Mouse (Mus musculus) mouse embryonic stem cell (cell line): ENCODE measurements at regions not wholly inside any gene's neighbourhood (a gene's known extent, or its start where the extent isn't known, plus 50 kb on each side); places are given as distances from the start of the nearest gene placed in this dataset.
"Not testable (repeated sequence)": the region's sequence is repeated elsewhere in the genome, so short reads cannot be mapped to it uniquely, and the experiment has no call there.

Source experiments
- in situ Hi-C, 2 experiments: fragments of 300-500 bp; cut with MboI; formaldehyde crosslinking; loops; 1 replicate in 1 of 2; 3 replicates in 1 of 2; pipeline ENCODE4 v1.14.3; 2019 to 2020; ENCODE audit warnings: low sequenced_read_pairs in 2 of 2, low pct_unique_long_range_greater_than_20kb in 1 of 2, mixed read lengths in 1 of 2; ENCODE audit not compliant: unreplicated experiment in 1 of 2

DNA sequence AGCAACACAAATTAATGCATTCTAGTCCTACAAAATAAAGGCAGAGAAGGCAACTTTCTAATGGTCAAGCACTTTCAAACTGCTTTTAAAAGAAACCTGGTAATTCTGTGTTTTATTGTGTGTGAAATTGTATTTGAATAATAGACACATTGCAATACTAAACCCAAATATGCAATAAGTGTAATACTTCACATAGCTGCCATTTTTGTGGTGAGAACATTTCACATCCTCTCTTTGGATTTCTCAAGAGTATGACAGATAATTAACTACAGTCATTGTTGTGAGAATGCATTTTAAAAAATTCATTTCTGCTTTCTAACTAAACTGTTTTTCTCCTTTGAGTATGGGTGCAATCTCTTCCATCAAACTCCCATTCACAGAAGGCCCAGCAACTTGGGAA lies 256.4 kb downstream of the Sema3d start:
- in situ Hi-C loops, result no loop called here

DNA sequence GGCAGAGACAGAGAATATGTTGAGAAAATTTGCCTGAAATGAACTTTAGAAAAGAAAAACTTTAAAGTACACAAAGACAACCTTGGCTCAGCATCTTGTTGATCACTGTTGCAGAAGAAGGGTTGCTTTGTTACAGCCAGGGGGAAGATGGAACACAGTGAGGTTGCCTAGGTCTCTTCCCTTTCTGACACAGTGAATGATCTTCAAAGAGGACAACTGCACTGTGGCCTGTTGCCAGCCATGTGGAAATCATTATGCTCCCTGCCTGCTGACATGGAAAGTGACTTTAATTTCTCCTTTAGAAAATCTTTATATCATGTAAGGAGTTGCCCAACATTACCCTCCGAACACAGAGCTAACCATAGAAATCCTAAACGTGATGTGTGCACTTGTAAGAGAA lies 263.1 kb downstream of the Sema3d start:
- in situ Hi-C loops, result no loop called here

DNA sequence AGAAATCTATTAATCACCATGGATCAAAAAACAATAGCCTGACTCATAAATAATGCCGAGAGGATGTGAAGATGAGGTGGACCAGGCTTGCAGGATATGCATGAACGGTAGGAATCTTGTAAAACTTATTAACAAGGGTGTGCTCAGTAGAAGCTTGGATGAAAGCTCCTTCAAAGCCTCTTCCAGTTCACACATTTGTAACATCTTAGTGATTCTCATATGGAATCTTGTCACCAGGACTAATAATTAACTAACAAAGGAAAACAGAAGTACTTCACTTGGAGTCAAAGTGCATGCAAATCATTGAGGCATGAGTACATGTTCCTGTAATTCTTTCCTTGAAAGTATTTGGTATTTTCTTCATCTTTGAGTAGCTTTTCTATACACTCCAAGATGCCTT lies 290.5 kb downstream of the Sema3d start:
- in situ Hi-C loops, result no loop called here

DNA sequence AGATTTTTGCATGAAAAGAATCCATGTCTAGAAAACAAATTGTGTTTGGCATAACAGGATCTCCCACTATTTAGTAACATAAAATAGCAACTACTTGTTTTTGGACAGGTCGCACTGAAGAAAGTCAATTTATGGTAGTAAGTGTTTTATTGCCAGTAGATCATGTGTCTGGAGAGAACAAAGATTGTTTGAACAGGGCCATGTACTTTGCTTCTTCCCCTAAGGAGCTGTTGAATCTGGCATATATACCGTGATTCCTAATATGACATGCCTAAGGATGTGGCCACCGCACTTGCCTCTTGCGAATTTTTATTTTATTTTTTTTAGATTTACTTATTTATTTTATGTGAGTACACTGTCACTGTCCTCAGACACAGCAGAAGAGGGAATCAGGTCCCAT lies 290.9 kb downstream of the Sema3d start:
- in situ Hi-C loops, result no loop called here

DNA sequence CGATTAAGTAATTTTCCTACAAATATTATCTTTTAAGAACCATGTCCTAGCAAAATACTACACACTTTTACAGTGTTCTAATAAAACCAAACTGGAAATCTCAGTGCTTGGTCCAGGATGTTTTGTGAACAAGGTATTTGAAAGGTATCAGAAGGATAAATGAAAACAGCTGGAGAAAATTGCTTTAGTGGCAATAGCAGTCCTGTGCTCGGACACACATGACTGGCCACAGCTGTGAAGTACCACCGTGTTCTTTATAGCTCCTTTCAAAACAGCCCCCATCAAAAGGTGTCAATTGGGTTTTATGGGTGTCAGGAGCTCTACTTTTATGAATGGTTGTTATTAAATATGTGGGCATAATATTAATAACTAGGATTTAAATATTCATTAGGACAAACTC lies 293.5 kb downstream of the Sema3d start:
- in situ Hi-C loops, result no loop called here

DNA sequence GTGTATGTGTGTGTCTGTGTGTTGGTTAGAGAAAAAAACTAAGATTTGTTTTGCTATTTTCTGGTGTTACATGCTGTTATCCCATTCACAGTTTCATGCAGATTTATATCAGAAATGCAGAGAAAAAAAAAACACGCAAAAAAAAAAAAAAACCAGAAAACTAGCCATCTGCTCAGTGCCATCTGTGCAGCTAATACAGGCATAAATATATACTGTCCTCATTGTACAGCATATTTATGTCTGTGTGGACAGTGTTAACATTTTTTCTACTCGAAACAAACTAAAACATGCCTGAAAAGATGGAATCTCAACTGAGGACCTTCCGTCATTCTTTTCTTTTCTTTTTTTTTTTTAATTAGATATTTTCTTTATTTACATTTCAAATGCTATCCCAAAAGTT lies 331.7 kb downstream of the Sema3d start:
- in situ Hi-C loops, result no loop called here

DNA sequence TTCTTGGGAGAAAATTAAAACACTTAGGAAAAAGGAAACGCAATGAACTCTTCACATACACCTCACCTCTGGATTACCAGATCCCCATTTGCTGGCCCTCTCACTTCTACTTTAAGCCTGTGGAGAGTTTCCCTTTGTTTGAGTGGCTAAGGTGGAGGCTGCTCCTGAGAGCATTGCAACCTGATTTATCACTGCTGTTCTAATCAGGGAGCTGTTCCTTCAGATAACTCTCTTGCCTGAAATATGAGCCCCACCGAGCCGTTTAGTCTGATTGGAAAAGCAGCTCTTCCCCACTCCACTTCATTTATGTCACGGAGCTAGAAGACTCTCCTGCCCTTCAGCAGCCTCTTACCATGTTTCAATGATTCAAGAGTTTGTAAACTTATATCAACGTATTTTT lies 368.3 kb downstream of the Sema3d start:
- in situ Hi-C loops, result no loop called here

DNA sequence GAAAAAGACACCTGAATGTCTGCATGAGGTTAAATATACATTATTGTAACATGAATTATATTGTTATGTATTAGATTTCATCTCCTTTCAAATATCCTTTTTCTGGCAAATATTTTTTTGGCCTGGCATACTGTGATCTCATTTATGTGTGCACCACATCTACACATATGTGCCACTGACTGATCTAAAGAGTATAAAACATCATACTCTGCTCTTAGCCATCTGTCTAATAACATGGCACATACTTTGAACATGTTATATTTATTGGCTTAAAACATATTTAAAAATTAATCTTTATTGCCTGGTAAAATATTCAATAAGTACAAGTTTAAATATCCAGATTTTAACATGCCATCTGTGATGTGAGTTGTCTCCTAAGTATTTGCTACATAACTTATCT lies 365.6 kb upstream of the Sema3a start:
- in situ Hi-C loops, result no loop called here

DNA sequence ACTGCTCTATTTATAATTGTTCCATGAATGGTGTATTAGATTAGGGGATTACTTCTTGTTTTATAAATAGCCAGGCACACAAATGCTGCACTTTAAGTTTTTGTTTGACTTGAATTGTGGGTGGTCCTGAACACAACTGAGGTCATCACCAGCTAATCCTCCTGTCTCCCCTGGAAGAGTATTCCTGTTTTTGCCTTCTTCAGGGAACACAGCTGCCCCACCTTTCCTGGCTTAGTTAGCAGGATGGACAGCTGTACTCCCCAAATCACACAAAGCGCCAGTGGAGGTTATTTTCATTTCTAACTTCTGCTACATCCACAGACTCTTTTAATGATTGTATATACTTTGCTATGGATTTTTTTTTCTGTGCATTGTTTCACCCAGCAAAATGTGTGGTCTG lies 357.8 kb upstream of the Sema3a start:
- in situ Hi-C loops, result no loop called here

DNA sequence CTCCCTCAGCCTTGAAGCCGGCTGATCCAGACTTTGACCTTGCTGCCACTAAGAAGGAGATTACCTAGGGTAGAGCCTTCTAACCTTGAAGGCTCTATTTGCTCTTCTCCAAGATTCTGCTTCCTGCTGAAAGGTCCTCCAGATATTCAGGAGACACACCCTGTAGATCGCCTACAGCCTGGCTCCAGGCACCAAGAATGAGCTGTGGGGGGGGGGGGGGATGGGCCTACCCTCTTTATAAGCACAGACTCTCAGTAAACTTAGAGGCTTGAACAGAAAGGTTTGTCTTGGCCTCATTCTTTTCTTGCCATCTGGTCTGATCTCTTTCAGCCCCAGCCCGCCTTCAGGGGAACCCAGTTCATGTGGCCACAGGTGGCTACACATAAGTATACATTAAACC lies 342.5 kb upstream of the Sema3a start:
- in situ Hi-C loops, result no loop called here

DNA sequence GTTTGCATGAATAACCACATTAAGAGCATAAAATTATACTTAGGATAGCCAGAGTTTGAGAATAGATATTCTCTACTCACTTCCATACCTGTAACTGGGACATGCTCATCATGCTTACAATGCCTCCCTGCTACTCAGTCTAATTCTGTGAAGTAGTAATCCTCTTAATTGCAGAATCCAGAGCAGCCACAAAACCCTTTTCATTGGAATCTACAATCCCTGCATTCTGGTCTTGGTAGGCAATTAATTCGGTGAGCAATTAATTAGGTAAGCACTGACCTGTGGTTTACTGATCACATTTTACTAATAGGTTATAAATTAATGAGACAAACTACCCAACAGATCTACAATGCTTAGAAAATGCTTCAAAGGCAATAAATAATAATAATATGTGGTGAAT lies 316.5 kb upstream of the Sema3a start:
- in situ Hi-C loops, result no loop called here

DNA sequence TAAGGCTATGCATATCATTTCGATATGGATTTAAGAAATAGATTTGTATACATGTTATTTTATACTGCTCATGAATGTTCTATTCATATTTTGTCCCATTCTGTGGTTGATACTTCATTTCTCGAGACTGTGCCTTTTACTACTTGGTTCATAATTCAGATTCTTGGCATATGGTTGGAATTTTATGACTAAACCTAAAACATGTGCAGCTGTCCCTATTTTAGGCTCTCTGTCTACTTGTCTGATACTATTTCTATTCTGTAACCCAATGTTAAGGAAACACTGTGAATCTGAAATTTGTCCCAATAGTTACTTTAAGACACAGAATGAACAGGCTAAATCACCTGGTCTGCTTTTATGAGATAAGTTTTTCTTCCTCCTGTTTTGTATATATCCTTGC lies 315.3 kb upstream of the Sema3a start:
- in situ Hi-C loops, result no loop called here

DNA sequence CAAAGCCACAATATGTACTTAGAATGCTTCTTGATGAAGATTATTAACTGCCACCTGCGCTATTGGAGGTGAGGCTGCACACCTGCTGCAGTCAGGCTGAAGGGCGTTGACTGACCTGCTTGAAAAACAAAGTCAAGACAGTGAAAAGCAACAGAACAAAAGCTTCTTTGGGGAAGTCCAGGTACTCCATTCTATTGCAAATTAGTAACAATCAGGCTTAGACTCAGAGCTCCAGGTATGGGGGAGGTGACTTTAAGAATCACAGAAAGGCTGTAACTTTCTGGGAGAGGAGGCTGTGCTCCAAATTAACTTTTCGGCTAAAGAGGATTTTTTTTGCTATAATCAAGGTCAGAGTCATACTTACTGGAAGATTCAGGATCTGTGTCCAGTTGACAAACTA lies 278.0 kb upstream of the Sema3a start:
- in situ Hi-C loops, result not testable (repeated sequence)

DNA sequence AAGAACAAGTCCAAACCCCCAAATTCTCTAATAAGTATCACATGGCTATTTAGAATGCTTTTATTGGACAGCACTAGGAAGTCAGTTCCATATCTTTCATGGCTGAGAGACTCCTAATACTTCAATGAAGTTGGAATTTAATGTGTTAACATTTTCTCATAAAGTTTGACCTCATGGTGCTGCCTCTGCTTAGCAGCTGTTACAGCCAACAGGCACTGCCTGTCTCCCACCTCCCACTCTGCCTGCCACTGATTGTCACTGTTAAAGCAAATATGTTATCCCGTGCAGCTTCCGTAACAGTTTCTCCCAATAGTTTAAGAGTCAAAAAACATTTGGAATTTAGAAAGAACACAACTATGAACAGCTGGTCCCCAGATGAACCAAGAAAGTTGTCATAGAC lies 268.3 kb upstream of the Sema3a start:
- in situ Hi-C loops, result no loop called here

DNA sequence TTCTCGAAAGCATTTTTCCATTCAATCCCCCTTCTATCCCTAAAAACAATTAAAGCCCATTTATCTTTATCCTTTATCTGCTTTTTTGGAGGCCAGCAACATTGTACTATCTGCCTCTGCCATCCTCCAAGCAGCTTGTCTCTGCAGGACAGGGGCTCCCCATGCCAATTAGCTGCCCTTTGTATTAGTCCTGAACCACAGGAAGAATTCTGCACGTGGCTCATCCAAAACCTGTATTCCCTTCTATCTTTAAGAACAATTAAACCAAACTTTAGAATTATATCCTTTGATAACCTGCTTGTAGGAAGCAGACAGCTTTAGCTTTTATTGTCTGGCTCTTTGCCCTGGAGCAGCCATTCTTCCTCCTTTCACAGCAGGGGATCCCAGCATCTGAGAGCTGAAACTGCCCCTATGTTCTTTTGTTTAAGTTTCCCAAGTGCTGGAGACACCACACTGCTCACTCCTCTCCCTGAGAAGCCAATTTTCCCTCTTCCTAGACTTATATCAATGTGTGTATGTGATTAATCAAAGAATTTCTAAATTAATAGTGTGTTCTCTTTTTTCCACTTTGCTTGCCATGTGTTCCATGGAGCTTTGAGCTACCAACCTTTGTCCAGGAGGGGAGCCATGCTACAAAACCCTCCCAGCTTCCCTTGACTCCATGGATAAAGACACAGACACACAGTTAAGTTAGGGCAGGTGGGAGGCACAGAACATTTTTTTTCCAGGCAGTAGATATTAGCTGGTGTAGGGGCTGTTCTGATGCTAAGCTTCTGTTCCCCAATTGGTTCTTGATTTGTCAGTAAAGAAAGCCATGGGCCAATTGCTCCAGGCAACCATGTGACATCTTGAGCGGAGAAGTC lies 256.6 kb upstream of the Sema3a start:
- in situ Hi-C loops, result loop anchor here in 1 of 2 experiments (5.0 kb wide), 1 partner anchor 36 kb away; no protein-coding TSS in a partner anchor

DNA sequence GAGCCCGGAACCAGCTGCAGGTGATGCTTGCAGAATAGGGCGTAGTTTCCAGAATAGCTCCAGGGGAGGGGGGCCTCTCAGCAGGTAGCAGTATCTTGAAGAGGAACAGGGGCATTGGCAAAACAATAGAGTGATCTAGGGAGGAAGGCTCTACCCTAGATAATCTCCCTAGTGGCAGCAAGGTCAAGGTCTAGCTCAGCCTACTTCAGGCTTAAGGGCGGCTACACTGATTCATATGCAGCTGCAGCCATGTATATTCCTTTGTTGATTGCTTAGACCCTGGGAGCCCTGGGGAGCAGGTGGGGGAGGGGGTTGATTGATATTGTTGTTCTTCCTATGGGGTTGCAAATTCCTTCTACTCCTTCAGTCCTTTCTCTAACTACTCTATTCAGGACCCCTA lies 252.3 kb upstream of the Sema3a start:
- in situ Hi-C loops, result no loop called here

DNA sequence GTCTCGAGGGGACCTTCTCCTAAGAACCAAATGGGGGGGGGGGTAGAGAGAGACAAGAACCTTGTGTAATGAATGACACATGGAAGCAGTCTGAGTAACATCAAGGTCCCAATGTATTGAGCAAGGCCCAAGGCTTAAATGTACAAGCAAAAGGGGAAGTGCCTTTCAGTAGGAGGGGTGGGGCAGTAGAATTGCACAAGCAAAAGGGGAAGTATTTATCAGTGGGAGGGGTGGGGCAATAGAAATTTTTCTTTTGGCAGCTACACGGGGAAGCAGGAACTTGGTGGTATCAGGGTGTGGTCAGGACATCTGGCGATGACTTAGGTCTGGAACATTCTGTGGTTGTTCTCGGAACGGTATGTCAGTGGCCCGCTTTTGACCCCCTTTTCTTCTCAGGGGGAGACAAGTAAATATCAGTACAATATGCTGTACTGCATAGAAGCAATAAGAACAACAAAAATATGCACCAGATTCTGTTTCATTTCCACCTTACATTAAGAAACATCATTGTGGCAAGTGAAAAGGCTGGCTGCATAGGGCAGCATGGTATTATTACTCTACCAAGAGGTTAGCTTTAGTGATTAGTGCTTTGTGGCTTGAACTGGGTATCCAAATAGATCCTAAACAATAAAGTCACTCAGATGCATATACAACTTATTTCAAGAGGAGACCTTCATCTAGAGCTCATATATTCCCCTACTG lies 247.5 kb upstream of the Sema3a start:
- in situ Hi-C loops, result no loop called here

DNA sequence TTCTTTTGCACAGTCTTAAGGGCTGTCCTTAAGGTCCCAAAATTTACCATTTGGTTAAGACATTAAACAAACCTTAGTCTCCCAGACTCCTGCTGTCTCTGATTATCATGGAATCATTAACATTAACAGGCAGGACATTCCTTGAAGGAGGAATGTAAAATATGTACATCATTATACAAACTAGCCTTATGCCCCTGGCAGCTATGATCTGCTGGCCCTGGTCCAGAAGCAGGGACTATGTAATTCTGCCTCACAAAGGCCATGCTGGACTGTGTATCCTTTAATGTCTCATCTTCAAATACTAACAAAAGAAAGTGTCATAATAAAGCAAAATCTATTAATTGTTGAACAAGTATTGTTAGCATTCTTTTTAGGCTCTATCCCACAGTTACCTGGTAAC lies 232.9 kb upstream of the Sema3a start:
- in situ Hi-C loops, result no loop called here

DNA sequence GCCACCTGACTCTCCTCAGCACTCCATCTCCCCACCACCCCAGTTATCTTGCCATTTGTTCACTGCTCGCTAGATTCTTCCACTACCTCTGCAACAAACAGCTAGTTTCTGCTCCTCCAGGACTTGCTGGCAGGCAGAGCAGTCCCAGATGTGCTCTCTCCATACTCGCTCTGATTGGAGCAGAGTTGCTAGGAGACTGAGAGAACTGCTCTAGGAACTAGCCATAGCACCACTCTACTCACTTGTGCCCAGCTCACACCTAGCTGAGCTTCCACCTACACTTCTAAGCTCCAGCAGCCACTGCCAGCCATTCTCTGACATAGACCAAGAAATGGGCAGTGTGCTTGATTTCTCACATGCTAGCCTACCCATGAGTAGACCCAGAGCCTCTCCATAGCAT lies 230.6 kb upstream of the Sema3a start:
- in situ Hi-C loops, result no loop called here

DNA sequence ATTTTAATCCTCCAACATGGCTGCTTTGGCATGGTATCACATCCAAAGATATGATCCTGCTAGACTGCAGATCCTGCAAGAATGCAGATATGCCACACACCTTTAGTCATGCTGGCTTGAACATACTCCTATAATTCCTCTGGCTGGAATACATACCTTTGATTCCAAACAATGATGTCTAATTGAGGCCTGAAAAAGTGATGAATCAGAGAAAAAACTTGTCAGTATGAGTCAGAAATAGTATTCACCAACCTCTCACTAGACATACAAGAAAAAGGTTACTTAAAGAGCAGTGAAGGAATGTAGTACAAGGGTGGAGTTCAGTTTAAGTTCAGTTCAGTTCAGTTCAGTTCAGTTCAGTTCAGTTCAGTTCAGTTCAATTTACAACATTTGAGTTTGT lies 214.5 kb upstream of the Sema3a start:
- in situ Hi-C loops, result no loop called here
